Mouse (Mus musculus) midbrain, embryonic 16.5 days (tissue): ENCODE measurements around the gene Prg2. TPM values are rescaled to one million over a fixed set of nuclear protein-coding genes. Genes with fewer than 3 reads are reported as not detected.

Experiments
- ATAC-seq: fragments of 200-750 bp; cut with Nextera tagmentation; 2 replicates; pipeline ENCODE4 v1.8.0; 2017; ENCODE audit warnings: moderate TSS enrichment
- H3K27ac ChIP-seq: fragments of 300-500 bp; sonication (generic); 2 replicates; pipeline ENCODE4 v1.5.1; 2014; ENCODE audit warnings: mild to moderate bottlenecking, low read length, mixed read lengths
- H3K27me3 ChIP-seq: fragments of 300-500 bp; sonication (generic); 2 replicates; pipeline ENCODE4 v1.6.1; 2014; ENCODE audit warnings: low read depth, low read length, mixed read lengths; ENCODE audit not compliant: control insufficient read depth, insufficient read depth
- H3K36me3 ChIP-seq: fragments of 300-500 bp; sonication (generic); 2 replicates; pipeline ENCODE4 v1.6.1; 2014; ENCODE audit warnings: mild to moderate bottlenecking, low read length, moderate library complexity, mixed read lengths; ENCODE audit not compliant: control insufficient read depth, insufficient read depth
- H3K4me1 ChIP-seq: fragments of 300-500 bp; sonication (generic); 2 replicates; pipeline ENCODE4 v1.6.1; 2014; ENCODE audit warnings: mild to moderate bottlenecking, low read length, mixed read lengths; ENCODE audit not compliant: control insufficient read depth, insufficient read depth
- H3K4me2 ChIP-seq: fragments of 300-500 bp; sonication (generic); 2 replicates; pipeline ENCODE4 v1.6.1; 2014; ENCODE audit warnings: mild to moderate bottlenecking, low read length, mixed read lengths
- H3K4me3 ChIP-seq: fragments of 300-500 bp; sonication (generic); 2 replicates; pipeline ENCODE4 v1.5.1; 2014; ENCODE audit warnings: low read depth, mild to moderate bottlenecking, low read length, moderate library complexity, mixed read lengths
- H3K9ac ChIP-seq: fragments of 300-500 bp; sonication (generic); 2 replicates; pipeline ENCODE4 v1.6.1; 2014; ENCODE audit warnings: low read depth, low read length, mixed read lengths
- H3K9me3 ChIP-seq: fragments of 300-500 bp; sonication (generic); replicated peaks from 2 replicates; pipeline ENCODE4 v1.6.1; 2014; ENCODE audit warnings: mild to moderate bottlenecking, low read length, mixed read lengths; ENCODE audit not compliant: control insufficient read depth, poor library complexity, severe bottlenecking
- WGBS: fragments of 180-500 bp; shearing (Covaris S2); extraction: QIAGEN DNeasy Blood & Tissue Kit; methylation state at CpG from one replicate; pipeline ENCODE4 v1.1.7; 2014; 5-methylcytosine and 5-hydroxymethylcytosine counted together
- polyA plus RNA-seq: library from polyadenylated mRNA; unstranded; fragments of >200 nt; fragmentation: Nextera tagmentation; extraction: Ambion mirVana; gene quantifications from 2 replicates; pipeline ENCODE4 v1.2.1, GENCODE M21; 2015

Gene Prg2
- polyA plus RNA-seq, 1 experiment from 2014 or later, result not detected

- WGBS, result 95% methylated on average over 6 of the region's 6 CpGs
- Histone ChIP-seq H3K27ac (no peak overlapping the region), H3K27me3 (no peaks in the 10 kb centered on the region), H3K36me3 (no peaks in the 10 kb centered on the region), H3K9ac (no peak overlapping the region), H3K4me3 (no peak overlapping the region), H3K4me1 (peaks cover 4% of the 10 kb centered on the region), H3K9me3 (no peaks in the 10 kb centered on the region), H3K4me2 (no peak overlapping the region)
- no peak for ATAC-seq
Measured at GRCm38 (mm10) chr2:84939711-84940110, 40.5 kb upstream of the Prg2 start.

- H3K36me3 ChIP-seq, result no peaks in the 10 kb centered on the region
- no peak overlapping the region for H3K27ac ChIP-seq
- 86% methylated on average over 2 of the region's 2 CpGs for WGBS
- H3K9me3 ChIP-seq, result no peaks in the 10 kb centered on the region
- H3K4me3 ChIP-seq, result no peak overlapping the region
- H3K9ac ChIP-seq, result no peak overlapping the region
- H3K27me3 ChIP-seq, result no peaks in the 10 kb centered on the region
- no peak overlapping the region for H3K4me2 ChIP-seq
- ATAC-seq, result no peak
- H3K4me1 ChIP-seq, result peaks cover 4% of the 10 kb centered on the region; the same call in 1 of the 2 replicates
Measured at GRCm38 (mm10) chr2:84941332-84941731, 38.9 kb upstream of the Prg2 start.

GRCm38 (mm10) chr2:84941795-84942194 is 38.5 kb upstream of the Prg2 start:
- no peak overlapping the region for H3K27ac ChIP-seq
- H3K9me3 ChIP-seq, result no peaks in the 10 kb centered on the region
- no peak overlapping the region for H3K4me3 ChIP-seq
- H3K9ac ChIP-seq, result no peak overlapping the region
- H3K4me1 ChIP-seq, result peaks cover 1% of the 10 kb centered on the region; the same call in 1 of the 2 replicates
- no peaks in the 10 kb centered on the region for H3K27me3 ChIP-seq
- ATAC-seq, result no peak
- 85% methylated on average over 4 of the region's 4 CpGs for WGBS
- no peaks in the 10 kb centered on the region for H3K36me3 ChIP-seq
- no peak overlapping the region for H3K4me2 ChIP-seq

GRCm38 (mm10) chr2:84947154-84947771 is 33.0 kb upstream of the Prg2 start:
- Histone ChIP-seq H3K9me3 (no peaks in the 10 kb centered on the region), H3K4me1 (no peaks in the 10 kb centered on the region), H3K4me3 (no peak overlapping the region), H3K9ac (no peak overlapping the region), H3K27ac (no peak overlapping the region), H3K36me3 (no peaks in the 10 kb centered on the region), H3K4me2 (no peak overlapping the region), H3K27me3 (no peaks in the 10 kb centered on the region)
- WGBS, result 89% methylated on average over 3 of the region's 3 CpGs
- no peak for ATAC-seq

- 90% methylated on average over 7 of the region's 7 CpGs for WGBS
- Histone ChIP-seq H3K36me3 (no peaks in the 10 kb centered on the region), H3K4me3 (no peak overlapping the region), H3K9ac (no peak overlapping the region), H3K4me2 (no peak overlapping the region), H3K27ac (no peak overlapping the region), H3K4me1 (no peaks in the 10 kb centered on the region), H3K27me3 (no peaks in the 10 kb centered on the region), H3K9me3 (no peaks in the 10 kb centered on the region)
- ATAC-seq, result no peak
Measured at GRCm38 (mm10) chr2:84948252-84948651, 32.0 kb upstream of the Prg2 start.

- 83% methylated on average over 2 of the region's 2 CpGs for WGBS
- ATAC-seq, result no peak
- Histone ChIP-seq H3K27me3 (no peaks in the 10 kb centered on the region), H3K27ac (no peak overlapping the region), H3K9ac (no peak overlapping the region), H3K36me3 (no peaks in the 10 kb centered on the region), H3K4me3 (no peak overlapping the region), H3K4me1 (no peaks in the 10 kb centered on the region), H3K9me3 (no peaks in the 10 kb centered on the region), H3K4me2 (no peak overlapping the region)
Measured at GRCm38 (mm10) chr2:84948721-84949120, 31.5 kb upstream of the Prg2 start.

GRCm38 (mm10) chr2:84951027-84951426 is 29.2 kb upstream of the Prg2 start:
- Histone ChIP-seq H3K27ac (no peak overlapping the region), H3K9me3 (no peaks in the 10 kb centered on the region), H3K4me2 (no peak overlapping the region), H3K4me1 (no peaks in the 10 kb centered on the region), H3K9ac (no peak overlapping the region), H3K4me3 (no peak overlapping the region), H3K36me3 (no peaks in the 10 kb centered on the region), H3K27me3 (no peaks in the 10 kb centered on the region)
- ATAC-seq, result no peak
- 94% methylated on average over 8 of the region's 8 CpGs for WGBS

GRCm38 (mm10) chr2:84952251-84952650 is 28.0 kb upstream of the Prg2 start:
- H3K36me3 ChIP-seq, result no peaks in the 10 kb centered on the region
- H3K9ac ChIP-seq, result no peak overlapping the region
- no peak overlapping the region for H3K4me3 ChIP-seq
- H3K4me1 ChIP-seq, result no peaks in the 10 kb centered on the region
- H3K4me2 ChIP-seq, result no peak overlapping the region
- ATAC-seq, result no peak
- no peaks in the 10 kb centered on the region for H3K9me3 ChIP-seq
- 89% methylated on average over 1 of the region's 1 CpGs for WGBS
- H3K27ac ChIP-seq, result no peak overlapping the region
- H3K27me3 ChIP-seq, result no peaks in the 10 kb centered on the region

GRCm38 (mm10) chr2:84952693-84953092 is 27.6 kb upstream of the Prg2 start:
- Histone ChIP-seq H3K27me3 (no peaks in the 10 kb centered on the region), H3K9ac (no peak overlapping the region), H3K4me1 (no peaks in the 10 kb centered on the region), H3K4me3 (no peak overlapping the region), H3K36me3 (no peaks in the 10 kb centered on the region), H3K9me3 (no peaks in the 10 kb centered on the region), H3K27ac (no peak overlapping the region), H3K4me2 (no peak overlapping the region)
- no peak for ATAC-seq
- 78% methylated on average over 4 of the region's 4 CpGs for WGBS
